15 mouse cellular contexts compared by ENCODE assay signal in genomic region chr14:73895266-73895665, GRCm38 (mm10).
"Had no signal": no experiment of that assay in that cellular context is flagged by ENCODE, and none has a peak within 500 bp of the region (broad histone marks: within the 10 kb centered on the region; RNA-seq: fewer than 3 reads in every experiment).

No protein-coding gene starts in this region.

- DNase-seq: kidney, adult 2 months; kidney, postnatal 36 days; layer of hippocampus, adult 9-11 months; layer of hippocampus, postnatal 36 days; midbrain, embryonic 14.5 days; right cerebral cortex, adult 18-20 months; thymus, adult 18-20 months; thymus, postnatal 14 days had no signal

- H3K27me3 ChIP-seq: liver, embryonic 15.5 days; lung, embryonic 15.5 days; neural tube, embryonic 15.5 days had no signal

- H3K4me3 ChIP-seq: limb, embryonic 15.5 days; liver, embryonic 15.5 days; lung, embryonic 15.5 days; midbrain, embryonic 10.5 days; myocyte; neural tube, embryonic 15.5 days had no signal

- H3K4me1 ChIP-seq: limb, embryonic 15.5 days; lung, embryonic 15.5 days; midbrain, embryonic 10.5 days; neural tube, embryonic 15.5 days had no signal

- H3K36me3 ChIP-seq: limb, embryonic 15.5 days; liver, embryonic 15.5 days; lung, embryonic 15.5 days; midbrain, embryonic 10.5 days; neural tube, embryonic 15.5 days had no signal

- H3K27ac ChIP-seq: limb, embryonic 15.5 days; liver, embryonic 15.5 days; lung, embryonic 15.5 days; midbrain, embryonic 10.5 days; neural tube, embryonic 15.5 days had no signal

- ATAC-seq: intestine, embryonic 16.5 days had no signal

- H3K4me2 ChIP-seq: limb, embryonic 15.5 days; liver, embryonic 15.5 days; lung, embryonic 15.5 days; neural tube, embryonic 15.5 days had no signal

- H3K9me3 ChIP-seq: limb, embryonic 15.5 days; liver, embryonic 15.5 days; lung, embryonic 15.5 days; midbrain, embryonic 10.5 days; neural tube, embryonic 15.5 days had no signal

- H3K9ac ChIP-seq: limb, embryonic 15.5 days; liver, embryonic 15.5 days; lung, embryonic 15.5 days; neural tube, embryonic 15.5 days had no signal
